Mouse (Mus musculus) lung, postnatal 0 days (tissue): ENCODE measurements at regions not wholly inside any gene's neighbourhood (a gene's known extent, or its start where the extent isn't known, plus 50 kb on each side); places are given as distances from the start of the nearest gene placed in this dataset.

Experiments
- CTCF ChIP-seq: IDR thresholded peaks from 2 replicates; pipeline ENCODE4 v1.5.1; 2016; ENCODE audit warnings: antibody characterized with exemption, mild to moderate bottlenecking
- EP300 ChIP-seq: IDR thresholded peaks from 2 replicates; pipeline ENCODE4 v1.6.1; 2016; ENCODE audit warnings: antibody characterized with exemption, mild to moderate bottlenecking, control low read depth

DNA sequence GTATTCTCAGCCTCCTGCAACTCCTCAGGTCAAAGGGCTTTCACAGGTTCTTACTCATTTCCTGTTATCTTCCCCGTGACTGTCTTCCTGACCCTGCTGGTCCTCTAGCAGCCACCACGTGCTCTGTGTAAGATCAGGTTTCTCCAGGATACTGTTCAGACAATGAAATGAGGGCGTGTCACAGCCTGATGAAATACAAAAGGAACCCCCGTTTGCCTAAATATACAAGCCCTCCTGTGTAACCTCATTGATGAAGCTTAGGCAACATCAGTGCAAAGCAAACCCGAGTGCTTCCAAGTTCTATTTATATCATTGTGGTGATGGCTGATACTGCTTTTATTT is 53.9 kb upstream of the Usp27x start:
- TF ChIP-seq CTCF: no peak
- no peak for TF ChIP-seq EP300
